Mouse (Mus musculus) heart, embryonic 13.5 days (tissue): ENCODE results near the gene Tmem176b. TPM values are rescaled to one million over a fixed set of nuclear protein-coding genes. Genes with fewer than 3 reads are reported as not detected.

ENCODE experiments used
- ATAC-seq: fragments of 200-750 bp; cut with Nextera tagmentation; 2 replicates; pipeline ENCODE4 v1.8.0; 2017; ENCODE audit warnings: moderate TSS enrichment; ENCODE audit not compliant: insufficient number of reproducible peaks, low FRiP score, low TSS enrichment; ENCODE audit errors: extremely low read depth
- H3K27ac ChIP-seq: fragments of 300-500 bp; sonication (generic); replicated peaks from 2 replicates; pipeline ENCODE4 v1.5.1; 2015; ENCODE audit warnings: moderate library complexity, mild to moderate bottlenecking, inconsistent platforms
- H3K27me3 ChIP-seq: fragments of 300-500 bp; sonication (generic); replicated peaks from 2 replicates; pipeline ENCODE4 v1.6.1; 2015; ENCODE audit warnings: mild to moderate bottlenecking, inconsistent platforms
- H3K36me3 ChIP-seq: fragments of 300-500 bp; sonication (generic); 2 replicates; pipeline ENCODE4 v1.6.1; 2015; ENCODE audit warnings: mild to moderate bottlenecking, inconsistent platforms
- H3K4me1 ChIP-seq: fragments of 300-500 bp; sonication (generic); 2 replicates; pipeline ENCODE4 v1.6.1; 2015; ENCODE audit warnings: inconsistent platforms
- H3K4me2 ChIP-seq: fragments of 300-500 bp; sonication (generic); 2 replicates; pipeline ENCODE4 v1.6.1; 2015; ENCODE audit warnings: inconsistent platforms, mild to moderate bottlenecking, moderate library complexity
- H3K4me3 ChIP-seq: fragments of 300-500 bp; sonication (generic); 2 replicates; pipeline ENCODE4 v1.5.1; 2015; ENCODE audit warnings: moderate library complexity, mild to moderate bottlenecking, inconsistent platforms
- H3K9ac ChIP-seq: fragments of 300-500 bp; sonication (generic); 2 replicates; pipeline ENCODE4 v1.6.1; 2015; ENCODE audit warnings: inconsistent platforms, mild to moderate bottlenecking, moderate library complexity
- H3K9me3 ChIP-seq: fragments of 300-500 bp; sonication (generic); 2 replicates; pipeline ENCODE4 v1.6.1; 2016; ENCODE audit warnings: inconsistent platforms
- WGBS: fragments of 180-500 bp; shearing (Covaris S2); methylation state at CpG from one replicate; pipeline ENCODE4 v1.1.7; 2015; ENCODE audit warnings: mixed read lengths; 5-methylcytosine and 5-hydroxymethylcytosine counted together
- polyA plus RNA-seq: library from polyadenylated mRNA; unstranded; fragments of >200 nt; fragmentation: Nextera tagmentation; extraction: Ambion mirVana; gene quantifications from 2 replicates; pipeline ENCODE4 v1.2.1, GENCODE M21; 2015

Gene Tmem176b
- polyA plus RNA-seq, 1 experiment from 2014 or later = 249 TPM

DNA sequence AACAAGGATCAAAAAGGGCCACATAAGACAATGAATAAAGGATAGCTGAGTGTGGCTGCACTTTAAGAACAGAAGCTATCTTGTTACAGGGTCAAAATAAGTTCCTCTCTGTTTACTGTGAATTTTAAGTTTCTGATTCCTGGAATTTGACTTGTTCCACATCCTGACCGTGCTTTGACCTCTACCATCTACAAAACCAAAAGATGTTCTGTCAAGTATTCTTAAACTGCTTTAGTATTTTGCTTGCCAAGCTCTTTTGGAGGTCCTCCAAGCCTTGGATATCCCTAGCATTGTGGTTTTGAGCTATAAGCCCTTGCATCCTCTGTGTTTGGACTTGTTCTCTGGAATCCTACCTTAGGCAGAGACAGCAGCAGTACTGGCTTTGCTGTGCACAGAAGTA, 56.1 kb downstream of the Tmem176b start:
- no peak overlapping the region for H3K27ac ChIP-seq
- no peak overlapping the region for H3K9ac ChIP-seq
- WGBS = 56% methylated on average over 1 of the region's 1 CpGs
- H3K9me3 ChIP-seq = no peaks in the 10 kb centered on the region
- no peak for ATAC-seq
- no peaks in the 10 kb centered on the region for H3K36me3 ChIP-seq
- H3K4me2 ChIP-seq = no peak overlapping the region
- no peak overlapping the region for H3K4me3 ChIP-seq
- H3K4me1 ChIP-seq = 0 out of 2 replicates have a peak, but pooled peaks cover 2% of the 10 kb centered on the region
- no peaks in the 10 kb centered on the region for H3K27me3 ChIP-seq

DNA sequence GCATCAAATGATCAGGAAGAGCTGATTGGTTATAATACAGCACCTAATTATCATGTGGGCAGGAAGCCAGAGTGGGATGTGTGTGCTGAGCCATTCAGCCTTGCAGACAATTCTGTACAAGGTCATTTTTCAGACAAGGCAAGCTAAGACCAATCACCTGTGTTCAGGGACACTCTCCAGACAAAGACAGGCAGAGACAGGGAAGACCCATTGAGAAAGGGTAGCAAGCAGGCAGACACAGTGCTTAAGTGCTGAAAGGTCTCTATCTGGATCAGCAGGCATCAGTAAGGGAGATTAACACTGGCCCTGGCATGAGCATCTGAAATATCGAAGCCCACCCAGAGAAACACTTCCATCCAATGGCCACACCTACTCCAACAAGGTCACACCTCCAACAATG, 56.9 kb downstream of the Tmem176b start:
- Histone ChIP-seq H3K4me1 (0 out of 2 replicates have a peak, but pooled peaks cover 2% of the 10 kb centered on the region), H3K27ac (no peak overlapping the region), H3K9me3 (no peaks in the 10 kb centered on the region), H3K9ac (no peak overlapping the region), H3K4me2 (no peak overlapping the region), H3K4me3 (no peak overlapping the region), H3K36me3 (no peaks in the 10 kb centered on the region), H3K27me3 (no peaks in the 10 kb centered on the region)
- ATAC-seq = no peak
- WGBS = 86% methylated on average over 1 of the region's 1 CpGs

Other genes with a start within 250 kb of the Tmem176b start
- 22.5 and 24.6 TPM in 2 replicates for gene Repin1, start 247.6 kb downstream of the Tmem176b start, polyA plus RNA-seq
- not detected in 2 replicates for gene Gm44965, start 247.6 kb downstream of the Tmem176b start, polyA plus RNA-seq
- 4.8 and 5.5 TPM in 2 replicates for gene Zfp775, start 239.4 kb downstream of the Tmem176b start, polyA plus RNA-seq
- 1.2 TPM in 2 replicates for gene AI854703, start 214.7 kb downstream of the Tmem176b start, polyA plus RNA-seq
- 1.1 and 1.2 TPM in 2 replicates for gene Gimap8, start 194.3 kb downstream of the Tmem176b start, polyA plus RNA-seq
- gene Gimap9, start 165.4 kb downstream of the Tmem176b start, polyA plus RNA-seq = 7.5 and 8.7 TPM in 2 replicates
- 18.4 and 19.1 TPM in 2 replicates for gene Gimap4, start 156.9 kb downstream of the Tmem176b start, polyA plus RNA-seq
- gene Gimap6, start 133.3 kb downstream of the Tmem176b start, polyA plus RNA-seq = 33.4 TPM in 2 replicates
- 3.7 and 5.0 TPM in 2 replicates for gene Gm28053, start 122.9 kb downstream of the Tmem176b start, polyA plus RNA-seq
- not detected in 2 replicates for gene Gimap7, start 122.9 kb downstream of the Tmem176b start, polyA plus RNA-seq
- 24.2 and 27.5 TPM in 2 replicates for gene Gimap1, start 102.4 kb downstream of the Tmem176b start, polyA plus RNA-seq
- 7.2 and 8.2 TPM in 2 replicates for gene Gimap5, start 95.3 kb downstream of the Tmem176b start, polyA plus RNA-seq
- gene Gimap3, start 70.6 kb downstream of the Tmem176b start, polyA plus RNA-seq = 0.06 TPM in 1 of 2 replicates, not detected in the other
- gene Tmem176a, start 577 bp downstream of the Tmem176b start, polyA plus RNA-seq = 94.5 and 102 TPM in 2 replicates
- not detected in 2 replicates for gene Aoc1, start 31.4 kb upstream of the Tmem176b start, polyA plus RNA-seq
- gene 1600015I10Rik, start 88.4 kb upstream of the Tmem176b start, polyA plus RNA-seq = not detected in 2 replicates
- not detected in 2 replicates for gene Doxl2, start 133.5 kb upstream of the Tmem176b start, polyA plus RNA-seq
- gene Svs1, start 145.4 kb upstream of the Tmem176b start, polyA plus RNA-seq = not detected in 2 replicates
- 0.66 and 0.83 TPM in 2 replicates for gene Gpnmb, start 195.1 kb upstream of the Tmem176b start, polyA plus RNA-seq
- gene Malsu1, start 232.3 kb upstream of the Tmem176b start, polyA plus RNA-seq = 49.6 and 59.8 TPM in 2 replicates